Mouse (Mus musculus): ENCODE measurements around the gene Zfp467. TPM values are rescaled to one million over a fixed set of nuclear protein-coding genes. Genes with fewer than 3 reads are reported as not detected.

Zfp467 gene
- polyA plus RNA-seq, 1 experiment: 1.7 TPM

- no peaks in the 10 kb centered on the region for H3K36me3 ChIP-seq (ENCODE audit: control insufficient read depth, insufficient read depth)
- no peak overlapping the region for H3ac ChIP-seq (ENCODE audit: control insufficient read depth, insufficient read length)
- H3K4me2 ChIP-seq (ENCODE audit: low read depth): no peak overlapping the region
- no peak overlapping the region for H3K4me3 ChIP-seq
- no peaks in the 10 kb centered on the region for H3K79me2 ChIP-seq (ENCODE audit: control insufficient read depth, insufficient read depth)
- TF ChIP-seq POLR2A (IDR thresholded peaks at IDR 0.05; ENCODE audit: insufficient read length, low read depth): no peak
- TF ChIP-seq MYOG (IDR thresholded peaks at IDR 0.05; ENCODE audit: control insufficient read depth in 1 of 3, insufficient read depth in 1 of 3, insufficient read length in 2 of 3, low read depth in 2 of 3): peak in 1 of 3 experiments; percentile 3
- peaks cover 5% of the 10 kb centered on the region for H3K27me3 ChIP-seq (ENCODE audit: control insufficient read depth, insufficient read depth, insufficient read length)
Measured at GRCm38 (mm10) chr6:48487747-48488725, 42.4 kb upstream of the Zfp467 start.

- Histone ChIP-seq H3K4me3 (no peak overlapping the region), H3K36me3 (ENCODE audit: control insufficient read depth, insufficient read depth) (no peaks in the 10 kb centered on the region), H3K4me2 (ENCODE audit: low read depth) (no peak overlapping the region), H3K27me3 (ENCODE audit: control insufficient read depth, insufficient read depth, insufficient read length) (peaks cover 10% of the 10 kb centered on the region), H3K79me2 (ENCODE audit: control insufficient read depth, insufficient read depth) (no peaks in the 10 kb centered on the region), H3ac (ENCODE audit: control insufficient read depth, insufficient read length) (no peak overlapping the region)
- no peak for TF ChIP-seq POLR2AphosphoS2 (IDR thresholded peaks at IDR 0.05; ENCODE audit: insufficient read length, low read depth)
- no peak for TF ChIP-seq TCF3 (IDR thresholded peaks at IDR 0.05; ENCODE audit: insufficient read length, low read depth)
- TF ChIP-seq MYOD1 (IDR thresholded peaks at IDR 0.05; ENCODE audit: control insufficient read depth in 1 of 3, insufficient read length in 2 of 3, low read depth in 2 of 3): no peak
- TF ChIP-seq MYOG (IDR thresholded peaks at IDR 0.05; ENCODE audit: control insufficient read depth in 1 of 3, insufficient read depth in 1 of 3, insufficient read length in 2 of 3, low read depth in 2 of 3): no peak
- TF ChIP-seq POLR2A (IDR thresholded peaks at IDR 0.05; ENCODE audit: insufficient read length, low read depth): no peak
- TF ChIP-seq SRF (IDR thresholded peaks at IDR 0.05; ENCODE audit: control insufficient read depth, insufficient read length, low read depth): no peak
- no peak for TF ChIP-seq E2F4 (IDR thresholded peaks at IDR 0.05; ENCODE audit: insufficient read depth)
- TF ChIP-seq REST (IDR thresholded peaks at IDR 0.05; ENCODE audit: insufficient read depth, insufficient read length): no peak
- TF ChIP-seq CEBPB (IDR thresholded peaks at IDR 0.05; ENCODE audit: insufficient read depth, poor library complexity, severe bottlenecking): no peak
- no peak for TF ChIP-seq TCF12 (IDR thresholded peaks at IDR 0.05; ENCODE audit: insufficient read depth, poor library complexity, severe bottlenecking)
- no peak for TF ChIP-seq MAX (IDR thresholded peaks at IDR 0.05; ENCODE audit: low read depth)
- no peak for TF ChIP-seq USF1 (IDR thresholded peaks at IDR 0.05; ENCODE audit: low read depth)
Measured at GRCm38 (mm10) chr6:48482501-48482900, 36.9 kb upstream of the Zfp467 start.

GRCm38 (mm10) chr6:48478446-48478845 is 32.8 kb upstream of the Zfp467 start:
- H3ac ChIP-seq (ENCODE audit: control insufficient read depth, insufficient read length): no peak overlapping the region
- no peaks in the 10 kb centered on the region for H3K79me2 ChIP-seq (ENCODE audit: control insufficient read depth, insufficient read depth)
- H3K27me3 ChIP-seq (ENCODE audit: control insufficient read depth, insufficient read depth, insufficient read length): peaks cover 37% of the 10 kb centered on the region
- no peak overlapping the region for H3K4me3 ChIP-seq
- no peak overlapping the region for H3K4me2 ChIP-seq (ENCODE audit: low read depth)
- no peaks in the 10 kb centered on the region for H3K36me3 ChIP-seq (ENCODE audit: control insufficient read depth, insufficient read depth)
- TF ChIP-seq POLR2AphosphoS2 (IDR thresholded peaks at IDR 0.05; ENCODE audit: insufficient read length, low read depth): no peak
- TF ChIP-seq MYOG (IDR thresholded peaks at IDR 0.05; ENCODE audit: control insufficient read depth in 1 of 3, insufficient read depth in 1 of 3, insufficient read length in 2 of 3, low read depth in 2 of 3): no peak
- TF ChIP-seq CEBPB (IDR thresholded peaks at IDR 0.05; ENCODE audit: insufficient read depth, poor library complexity, severe bottlenecking): no peak
- TF ChIP-seq MYOD1 (IDR thresholded peaks at IDR 0.05; ENCODE audit: control insufficient read depth in 1 of 3, insufficient read length in 2 of 3, low read depth in 2 of 3): no peak
- no peak for TF ChIP-seq MAX (IDR thresholded peaks at IDR 0.05; ENCODE audit: low read depth)

GRCm38 (mm10) chr6:48470739-48471138 is 25.1 kb upstream of the Zfp467 start:
- no peak overlapping the region for H3K4me2 ChIP-seq (ENCODE audit: low read depth)
- TF ChIP-seq MYOD1 (IDR thresholded peaks at IDR 0.05; ENCODE audit: control insufficient read depth in 1 of 3, insufficient read length in 2 of 3, low read depth in 2 of 3) (peak in 2 of 3 experiments; percentile 60 to 79), MYOG (IDR thresholded peaks at IDR 0.05; ENCODE audit: control insufficient read depth in 1 of 3, insufficient read depth in 1 of 3, insufficient read length in 2 of 3, low read depth in 2 of 3) (peak in 2 of 3 experiments; percentile 54 to 56), MAX (IDR thresholded peaks at IDR 0.05; ENCODE audit: low read depth) (no peak)
- no peaks in the 10 kb centered on the region for H3K79me2 ChIP-seq (ENCODE audit: control insufficient read depth, insufficient read depth)
- no peaks in the 10 kb centered on the region for H3K36me3 ChIP-seq (ENCODE audit: control insufficient read depth, insufficient read depth)
- H3K4me3 ChIP-seq: no peak overlapping the region
- no peak overlapping the region for H3ac ChIP-seq (ENCODE audit: control insufficient read depth, insufficient read length)
- peaks cover 37% of the 10 kb centered on the region for H3K27me3 ChIP-seq (ENCODE audit: control insufficient read depth, insufficient read depth, insufficient read length)

- TF ChIP-seq TCF3 (IDR thresholded peaks at IDR 0.05; ENCODE audit: insufficient read length, low read depth): no peak
- no peak for TF ChIP-seq REST (IDR thresholded peaks at IDR 0.05; ENCODE audit: insufficient read depth, insufficient read length)
- TF ChIP-seq CEBPB (IDR thresholded peaks at IDR 0.05; ENCODE audit: insufficient read depth, poor library complexity, severe bottlenecking): no peak
- H3K4me2 ChIP-seq (ENCODE audit: low read depth): no peak overlapping the region
- H3K27me3 ChIP-seq (ENCODE audit: control insufficient read depth, insufficient read depth, insufficient read length): peaks cover 10% of the 10 kb centered on the region
- H3K79me2 ChIP-seq (ENCODE audit: control insufficient read depth, insufficient read depth): no peaks in the 10 kb centered on the region
- no peaks in the 10 kb centered on the region for H3K36me3 ChIP-seq (ENCODE audit: control insufficient read depth, insufficient read depth)
- no peak overlapping the region for H3ac ChIP-seq (ENCODE audit: control insufficient read depth, insufficient read length)
- no peak overlapping the region for H3K4me3 ChIP-seq
Measured at GRCm38 (mm10) chr6:48467490-48467889, 21.9 kb upstream of the Zfp467 start.

Data from myocyte (in vitro differentiated cells).